Mouse (Mus musculus) ES-Bruce4 (cell line): Measurements from ENCODE around the gene Spire2. TPM values are rescaled to one million over a fixed set of nuclear protein-coding genes. Genes with fewer than 3 reads are reported as not detected.

ENCODE experiments used
- H3K27ac ChIP-seq: 2 replicates; pipeline ENCODE4 v1.5.1; 2012; ENCODE audit warnings: low read length, inconsistent platforms; ENCODE audit not compliant: insufficient read depth
- H3K27me3 ChIP-seq: 2 replicates; pipeline ENCODE4 v1.6.1; 2012; ENCODE audit warnings: mild to moderate bottlenecking, low read length, inconsistent platforms; ENCODE audit not compliant: control insufficient read depth, poor library complexity, insufficient read depth, severe bottlenecking
- H3K36me3 ChIP-seq: 2 replicates; pipeline ENCODE4 v1.6.1; 2012; ENCODE audit warnings: inconsistent platforms, mild to moderate bottlenecking, low read length, moderate library complexity; ENCODE audit not compliant: control insufficient read depth, poor library complexity, insufficient read depth, severe bottlenecking
- H3K4me1 ChIP-seq: one replicate; pipeline ENCODE4 v1.8.1; 2011; ENCODE audit warnings: low read length; ENCODE audit not compliant: control insufficient read depth, insufficient read depth
- H3K4me3 ChIP-seq: 2 replicates; pipeline ENCODE4 v1.5.1; 2011; ENCODE audit warnings: low read depth, mild to moderate bottlenecking, low read length
- H3K9ac ChIP-seq: 2 replicates; pipeline ENCODE4 v1.6.1; 2012; ENCODE audit warnings: low read depth, mild to moderate bottlenecking, inconsistent platforms; ENCODE audit not compliant: poor library complexity, severe bottlenecking
- H3K9me3 ChIP-seq: replicated peaks from 2 replicates; pipeline ENCODE4 v1.6.1; 2012; ENCODE audit warnings: mild to moderate bottlenecking, low read length, inconsistent platforms; ENCODE audit not compliant: control insufficient read depth, poor library complexity, insufficient read depth, severe bottlenecking
- CTCF ChIP-seq: IDR thresholded peaks from one replicate; pipeline ENCODE4 v1.8.1; 2011; ENCODE audit warnings: low read depth, low read length
- EP300 ChIP-seq: IDR thresholded peaks from 2 replicates; pipeline ENCODE4 v1.6.1; 2011; ENCODE audit warnings: low read depth, low read length; ENCODE audit not compliant: insufficient read depth
- POLR2A ChIP-seq: IDR thresholded peaks from one replicate; pipeline ENCODE4 v1.8.1; 2011; ENCODE audit warnings: low read length; ENCODE audit not compliant: insufficient read depth
- polyA plus RNA-seq: library from polyadenylated mRNA; stranded (reverse); fragments of >200 nt; gene quantifications from 2 replicates; pipeline ENCODE4 v1.2.4, GENCODE M21; 2011; ENCODE audit warnings: low read depth; ENCODE audit not compliant: missing spikeins, insufficient read depth, insufficient read length

The Spire2 gene
- polyA plus RNA-seq, 1 experiment = 4.2 TPM

- Histone ChIP-seq H3K36me3 (0 out of 2 replicates have a peak, but pooled peaks cover 2% of the 10 kb centered on the region), H3K9me3 (no peaks in the 10 kb centered on the region), H3K4me1 (peaks cover 2% of the 10 kb centered on the region), H3K9ac (peak overlapping the region; percentile 34; the same call in 1 of the 2 replicates), H3K27me3 (no peaks in the 10 kb centered on the region), H3K4me3 (no peak overlapping the region), H3K27ac (peak overlapping the region; percentile 55)
- no peak for TF ChIP-seq EP300
- no peak for TF ChIP-seq CTCF
- TF ChIP-seq POLR2A = no peak
Observed at GRCm38 (mm10) chr8:123376106-123376505, 43.6 kb downstream of the Spire2 start.

GRCm38 (mm10) chr8:123381711-123382110 lies 49.2 kb downstream of the Spire2 start:
- H3K4me3 ChIP-seq = no peak overlapping the region
- no peak overlapping the region for H3K27ac ChIP-seq
- no peaks in the 10 kb centered on the region for H3K4me1 ChIP-seq
- TF ChIP-seq EP300 (no peak), POLR2A (no peak), CTCF (no peak)
- no peaks in the 10 kb centered on the region for H3K9me3 ChIP-seq
- H3K27me3 ChIP-seq = no peaks in the 10 kb centered on the region
- H3K36me3 ChIP-seq = peaks cover 28% of the 10 kb centered on the region
- H3K9ac ChIP-seq = no peak overlapping the region

GRCm38 (mm10) chr8:123382516-123382915 lies 50.0 kb downstream of the Spire2 start:
- no peaks in the 10 kb centered on the region for H3K27me3 ChIP-seq
- TF ChIP-seq CTCF (no peak), EP300 (no peak), POLR2A (no peak)
- no peak overlapping the region for H3K9ac ChIP-seq
- peaks cover 31% of the 10 kb centered on the region for H3K36me3 ChIP-seq
- no peaks in the 10 kb centered on the region for H3K4me1 ChIP-seq
- no peaks in the 10 kb centered on the region for H3K9me3 ChIP-seq
- no peak overlapping the region for H3K27ac ChIP-seq
- H3K4me3 ChIP-seq = no peak overlapping the region

- Histone ChIP-seq H3K4me3 (no peak overlapping the region), H3K36me3 (peaks cover 39% of the 10 kb centered on the region)
Observed at GRCm38 (mm10) chr8:123384883-123385540, 52.5 kb downstream of the Spire2 start.

GRCm38 (mm10) chr8:123387041-123387440 lies 54.5 kb downstream of the Spire2 start:
- no peak overlapping the region for H3K4me3 ChIP-seq
- peaks cover 47% of the 10 kb centered on the region for H3K36me3 ChIP-seq
- no peaks in the 10 kb centered on the region for H3K9me3 ChIP-seq
- no peak overlapping the region for H3K9ac ChIP-seq
- H3K27ac ChIP-seq = no peak overlapping the region
- no peaks in the 10 kb centered on the region for H3K27me3 ChIP-seq
- H3K4me1 ChIP-seq = no peaks in the 10 kb centered on the region
- TF ChIP-seq EP300 = no peak
- no peak for TF ChIP-seq POLR2A
- TF ChIP-seq CTCF = no peak

More at GRCm38 (mm10) chr8:123384883-123385540, 52.5 kb downstream of the Spire2 start:
- Histone ChIP-seq H3K27me3 (no peaks in the 10 kb centered on the region), H3K27ac (no peak overlapping the region), H3K4me1 (no peaks in the 10 kb centered on the region), H3K9ac (no peak overlapping the region), H3K9me3 (no peaks in the 10 kb centered on the region)
- peak; percentile 41 for TF ChIP-seq CTCF
- TF ChIP-seq EP300 = no peak

GRCm38 (mm10) chr8:123387801-123388200 lies 55.3 kb downstream of the Spire2 start:
- Histone ChIP-seq H3K36me3 (peaks cover 53% of the 10 kb centered on the region), H3K9me3 (no peaks in the 10 kb centered on the region), H3K4me1 (no peaks in the 10 kb centered on the region), H3K27me3 (no peaks in the 10 kb centered on the region), H3K27ac (no peak overlapping the region), H3K4me3 (no peak overlapping the region), H3K9ac (no peak overlapping the region)
- no peak for TF ChIP-seq EP300
- TF ChIP-seq POLR2A = no peak
- TF ChIP-seq CTCF = no peak
